Mouse (Mus musculus) forebrain, embryonic 12.5 days (tissue): ENCODE measurements around the gene Gm11563. TPM values are rescaled to one million over a fixed set of nuclear protein-coding genes. Genes with fewer than 3 reads are reported as not detected.
"Not testable (repeated sequence)": the region's sequence is repeated elsewhere in the genome, so short reads cannot be mapped to it uniquely, and the experiment has no call there.

Experiments used
- ATAC-seq: fragments of 200-750 bp; cut with Nextera tagmentation; 2 replicates; pipeline ENCODE4 v1.8.0; 2017; ENCODE audit warnings: moderate TSS enrichment; ENCODE audit not compliant: low FRiP score
- H3K27ac ChIP-seq: fragments of 300-500 bp; sonication (generic); 2 replicates; pipeline ENCODE4 v1.5.1; 2016; ENCODE audit warnings: mild to moderate bottlenecking
- H3K27me3 ChIP-seq: fragments of 300-500 bp; sonication (generic); 2 replicates; pipeline ENCODE4 v1.6.1; 2016; ENCODE audit warnings: mild to moderate bottlenecking
- H3K36me3 ChIP-seq: fragments of 300-500 bp; sonication (generic); replicated peaks from 2 replicates; pipeline ENCODE4 v1.6.1; 2016; ENCODE audit warnings: mild to moderate bottlenecking
- H3K4me1 ChIP-seq: fragments of 300-500 bp; sonication (generic); 2 replicates; pipeline ENCODE4 v1.6.1; 2016
- H3K4me2 ChIP-seq: fragments of 300-500 bp; sonication (generic); 2 replicates; pipeline ENCODE4 v1.6.1; 2016; ENCODE audit warnings: mild to moderate bottlenecking, moderate library complexity
- H3K4me3 ChIP-seq: fragments of 300-500 bp; sonication (generic); replicated peaks from 2 replicates; pipeline ENCODE4 v1.5.1; 2016; ENCODE audit warnings: mild to moderate bottlenecking
- H3K9ac ChIP-seq: fragments of 300-500 bp; sonication (generic); 2 replicates; pipeline ENCODE4 v1.6.1; 2016; ENCODE audit warnings: mild to moderate bottlenecking
- H3K9me3 ChIP-seq: fragments of 300-500 bp; sonication (generic); 2 replicates; pipeline ENCODE4 v1.6.1; 2016
- WGBS: fragments of 180-500 bp; shearing (Covaris S2); methylation state at CpG from one replicate; pipeline ENCODE4 v1.1.7; 2016; 5-methylcytosine and 5-hydroxymethylcytosine counted together
- polyA plus RNA-seq: library from polyadenylated mRNA; unstranded; fragments of >200 nt; fragmentation: Nextera tagmentation; extraction: Ambion mirVana; gene quantifications from 2 replicates; pipeline ENCODE4 v1.2.1, GENCODE M21; 2016

Gene Gm11563
- polyA plus RNA-seq: not detected in 2 replicates

GRCm38 (mm10) chr11:99658467-99659010 is at the start of gene Gm11563:
Gene Gm11563 (minus strand): TSS chr11:99658960.
- H3K4me3 ChIP-seq, H3K4me2 ChIP-seq, H3K27me3 ChIP-seq, H3K4me1 ChIP-seq, H3K9ac ChIP-seq, ATAC-seq, H3K36me3 ChIP-seq, H3K9me3 ChIP-seq, H3K27ac ChIP-seq: not testable (repeated sequence)
- 75% methylated on average over 10 of the region's 10 CpGs for WGBS

DNA sequence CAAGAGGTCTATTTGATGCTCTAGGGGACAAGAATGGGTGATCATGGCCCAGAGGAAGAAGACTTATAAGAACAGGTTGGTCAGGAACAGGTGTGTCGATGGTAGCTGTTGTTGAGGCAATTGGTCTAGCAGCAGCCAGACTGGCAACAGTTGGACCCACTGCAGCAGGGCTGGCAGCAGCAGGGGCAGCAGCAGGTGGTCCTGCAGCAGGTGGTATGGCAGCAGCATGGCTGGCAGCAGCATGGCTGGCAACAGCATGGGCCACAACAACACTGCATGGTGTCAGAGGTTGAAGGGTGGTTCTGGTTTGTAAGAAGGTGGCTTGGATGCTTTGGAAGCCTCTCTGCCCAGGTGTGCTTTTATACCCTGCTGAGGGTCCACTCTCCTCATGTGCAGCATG is 31.7 kb upstream of the Gm11563 start, which contains the start of gene Gm14190:
TSS of gene Gm14190 (minus strand) at position 278 of the 400 bp plus-strand sequence.
- Histone ChIP-seq H3K4me2 (no peak within 1 kb of the TSS), H3K36me3 (no peaks in the 10 kb centered on the region), H3K4me3 (no peak within 1 kb of the TSS), H3K9ac (no peak within 1 kb of the TSS), H3K4me1 (no peaks in the 10 kb centered on the region), H3K9me3 (no peaks in the 10 kb centered on the region), H3K27me3 (no peaks in the 10 kb centered on the region), H3K27ac (no peak within 1 kb of the TSS)
- WGBS: 86% methylated on average over 1 of the region's 1 CpGs
- no peak for ATAC-seq

DNA sequence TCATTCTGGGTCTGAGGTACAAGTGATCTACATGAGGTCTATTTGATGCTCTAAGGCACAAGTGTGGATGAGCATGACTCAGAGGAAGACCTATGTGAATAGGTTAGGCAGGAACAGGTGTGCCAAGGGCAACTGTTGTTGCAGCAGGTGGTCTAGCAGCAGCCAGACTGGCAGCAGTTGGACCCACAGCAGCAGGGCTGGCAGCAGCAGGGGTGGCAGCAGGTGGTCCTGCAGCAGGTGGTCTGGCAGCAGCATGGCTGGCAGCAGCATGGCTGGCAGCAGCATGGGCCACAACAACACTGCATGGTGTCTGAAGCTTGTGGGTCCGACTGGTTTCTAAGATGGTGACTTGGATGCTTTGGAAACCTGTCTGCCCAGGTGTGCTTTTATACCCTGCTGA is 26.5 kb upstream of the Gm11563 start:
- H3K4me1 ChIP-seq, ATAC-seq, H3K27me3 ChIP-seq, H3K4me3 ChIP-seq, H3K4me2 ChIP-seq, H3K36me3 ChIP-seq, H3K9me3 ChIP-seq, H3K9ac ChIP-seq, H3K27ac ChIP-seq: not testable (repeated sequence)
- WGBS: 72% methylated on average over 1 of the region's 1 CpGs

- no peak overlapping the region for H3K27ac ChIP-seq
- H3K9ac ChIP-seq: no peak overlapping the region
- WGBS: 85% methylated on average over 2 of the region's 2 CpGs
- H3K4me1 ChIP-seq: no peaks in the 10 kb centered on the region
- ATAC-seq: no peak
- no peak overlapping the region for H3K4me3 ChIP-seq
- no peak overlapping the region for H3K4me2 ChIP-seq
- H3K9me3 ChIP-seq: no peaks in the 10 kb centered on the region
- no peaks in the 10 kb centered on the region for H3K27me3 ChIP-seq
- H3K36me3 ChIP-seq: no peaks in the 10 kb centered on the region
These were observed 24.7 kb upstream of the Gm11563 start for GRCm38 (mm10) chr11:99683481-99683880.

DNA sequence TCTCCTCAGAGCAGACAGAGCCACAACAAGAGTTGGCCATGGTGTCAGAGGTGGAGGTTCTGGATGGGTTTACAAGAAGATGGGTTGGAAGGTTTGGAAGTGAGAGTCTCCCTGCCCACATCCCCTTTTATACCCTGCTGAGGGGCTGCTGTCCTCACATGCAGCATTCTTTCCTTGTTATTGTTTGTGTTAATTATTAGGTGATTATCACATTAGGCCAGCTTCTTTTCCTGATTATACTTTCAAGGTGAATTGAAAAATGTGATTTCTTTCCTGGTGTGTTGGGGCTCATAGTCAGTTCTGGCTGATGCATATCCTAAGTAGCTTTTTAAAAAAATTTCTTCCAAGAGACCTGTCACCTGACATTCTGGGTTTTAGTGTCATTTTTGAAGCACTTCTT is 7.1 kb upstream of the Gm11563 start, which contains the start of gene Krtap4-6:
TSS of gene Krtap4-6 (minus strand) at position 101 of the 400 bp plus-strand sequence.
- H3K4me3 ChIP-seq: no peak within 1 kb of the TSS
- H3K9ac ChIP-seq: no peak within 1 kb of the TSS
- no peaks in the 10 kb centered on the region for H3K4me1 ChIP-seq
- no peak within 1 kb of the TSS for H3K4me2 ChIP-seq
- no peaks in the 10 kb centered on the region for H3K9me3 ChIP-seq
- no peak for ATAC-seq
- 0 out of 2 replicates have a peak within 1 kb of the TSS, but pooled peaks have one; percentile 50 for H3K27ac ChIP-seq
- no peaks in the 10 kb centered on the region for H3K36me3 ChIP-seq
- no peaks in the 10 kb centered on the region for H3K27me3 ChIP-seq

- Histone ChIP-seq H3K27me3 (no peaks in the 10 kb centered on the region), H3K9me3 (no peaks in the 10 kb centered on the region), H3K36me3 (no peaks in the 10 kb centered on the region), H3K27ac (no peak overlapping the region), H3K9ac (no peak overlapping the region), H3K4me2 (no peak overlapping the region), H3K4me3 (no peak overlapping the region), H3K4me1 (no peaks in the 10 kb centered on the region)
- no peak for ATAC-seq
- WGBS: 87% methylated on average over 10 of the region's 10 CpGs
These were observed 4.0 kb upstream of the Gm11563 start for GRCm38 (mm10) chr11:99662802-99663201.

DNA sequence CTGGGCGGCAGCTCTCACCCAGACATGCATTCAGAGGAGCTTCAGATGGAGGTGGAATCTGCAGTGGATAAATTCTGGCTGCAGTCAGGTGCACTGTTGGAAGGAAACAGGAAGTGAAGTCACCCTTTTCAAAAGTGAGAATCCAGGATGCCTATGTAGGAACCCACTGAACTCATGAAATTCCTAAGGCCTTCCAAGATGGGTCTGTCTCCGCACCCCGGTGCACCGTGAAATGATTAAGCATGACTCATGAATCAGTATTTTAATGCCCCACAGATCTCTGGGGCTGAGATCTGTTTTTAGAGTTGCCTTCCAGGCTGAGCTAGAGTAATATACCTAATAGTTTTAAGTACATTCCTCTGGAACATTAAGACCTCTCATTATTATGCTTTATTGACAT is 496 bp upstream of the Gm11563 start:
- no peaks in the 10 kb centered on the region for H3K4me1 ChIP-seq
- no peaks in the 10 kb centered on the region for H3K9me3 ChIP-seq
- no peaks in the 10 kb centered on the region for H3K27me3 ChIP-seq
- no peak overlapping the region for H3K4me2 ChIP-seq
- WGBS: 90% methylated on average over 4 of the region's 4 CpGs
- H3K9ac ChIP-seq: no peak overlapping the region
- no peaks in the 10 kb centered on the region for H3K36me3 ChIP-seq
- no peak overlapping the region for H3K4me3 ChIP-seq
- no peak overlapping the region for H3K27ac ChIP-seq
- ATAC-seq: no peak

DNA sequence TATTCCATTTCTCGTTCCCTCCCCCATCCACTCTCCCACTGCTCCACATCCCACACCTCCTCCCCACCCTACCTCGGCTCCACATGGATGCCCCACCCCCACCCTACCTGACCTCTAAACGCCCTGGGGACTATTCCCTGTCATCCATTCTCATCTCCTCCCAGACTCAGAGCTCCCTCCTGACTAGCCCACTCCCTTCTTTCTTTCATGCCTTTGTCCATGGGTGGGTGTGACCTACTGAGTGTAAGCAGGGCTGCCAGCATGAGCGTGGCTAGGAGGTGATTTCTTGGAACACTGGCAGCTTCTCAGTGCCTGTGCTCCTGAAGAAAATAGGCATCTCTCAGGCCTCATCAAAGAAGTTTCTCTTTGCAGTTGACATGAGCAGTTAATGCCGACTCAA is 1.7 kb downstream of the Gm11563 start:
- Histone ChIP-seq H3K9me3 (no peaks in the 10 kb centered on the region), H3K4me2 (no peak overlapping the region), H3K9ac (no peak overlapping the region), H3K36me3 (no peaks in the 10 kb centered on the region), H3K27ac (no peak overlapping the region), H3K4me3 (no peak overlapping the region), H3K27me3 (no peaks in the 10 kb centered on the region), H3K4me1 (no peaks in the 10 kb centered on the region)
- WGBS: 56% methylated on average over 5 of the region's 5 CpGs
- ATAC-seq: no peak

DNA sequence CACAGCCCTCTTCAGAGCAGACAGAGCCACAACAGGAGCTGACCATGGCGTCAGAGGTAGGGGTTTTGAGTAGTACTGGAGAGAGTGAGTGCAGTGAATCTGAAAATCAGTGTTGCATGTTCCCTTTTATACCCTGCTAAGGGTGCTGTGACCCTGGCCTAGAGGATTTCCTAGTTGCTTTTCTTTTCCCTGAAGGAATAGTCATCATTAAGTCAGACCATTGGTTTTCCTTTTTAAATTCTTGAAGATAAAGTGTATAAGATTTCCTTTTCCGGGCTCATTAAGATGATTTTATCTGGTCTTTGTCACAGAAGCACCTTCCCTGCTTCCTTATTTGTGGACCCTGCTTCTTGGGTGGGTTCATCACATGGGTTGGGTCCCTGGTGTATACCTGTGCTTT is 8.6 kb downstream of the Gm11563 start, which contains the start of gene Gm11555:
TSS of gene Gm11555 (minus strand) at position 101 of the 400 bp plus-strand sequence.
- H3K4me2 ChIP-seq: no peak within 1 kb of the TSS
- ATAC-seq: no peak
- H3K9me3 ChIP-seq: no peaks in the 10 kb centered on the region
- H3K27ac ChIP-seq: no peak within 1 kb of the TSS
- no peaks in the 10 kb centered on the region for H3K36me3 ChIP-seq
- H3K9ac ChIP-seq: no peak within 1 kb of the TSS
- H3K4me3 ChIP-seq: no peak within 1 kb of the TSS
- WGBS: 81% methylated on average over 2 of the region's 2 CpGs
- H3K27me3 ChIP-seq: no peaks in the 10 kb centered on the region
- no peaks in the 10 kb centered on the region for H3K4me1 ChIP-seq

DNA sequence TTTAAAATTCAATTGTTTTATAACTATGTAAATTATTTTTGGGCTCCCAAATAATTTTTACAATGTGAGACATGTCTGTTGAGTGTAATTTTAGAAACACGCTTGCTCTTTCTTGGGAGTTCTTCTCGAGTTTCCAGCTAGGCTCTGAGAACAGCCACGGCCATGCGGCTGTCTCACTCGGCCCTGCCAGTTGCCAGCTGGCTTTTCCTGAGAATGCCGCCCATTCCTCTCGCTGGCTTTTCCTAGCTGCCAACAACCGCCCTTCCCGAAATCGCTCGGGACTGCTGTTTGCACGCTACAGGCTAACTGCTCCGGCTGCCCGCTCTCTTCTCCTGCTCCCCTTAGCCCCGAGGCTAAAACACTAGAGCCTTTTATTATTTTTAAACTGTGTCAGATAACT is 12.3 kb downstream of the Gm11563 start:
- H3K4me3 ChIP-seq: no peak overlapping the region
- H3K4me1 ChIP-seq: no peaks in the 10 kb centered on the region
- H3K36me3 ChIP-seq: no peaks in the 10 kb centered on the region
- H3K27ac ChIP-seq: no peak overlapping the region
- no peak overlapping the region for H3K9ac ChIP-seq
- 88% methylated on average over 15 of the region's 15 CpGs for WGBS
- no peak overlapping the region for H3K4me2 ChIP-seq
- H3K9me3 ChIP-seq: no peaks in the 10 kb centered on the region
- H3K27me3 ChIP-seq: no peaks in the 10 kb centered on the region
- no peak for ATAC-seq

- Histone ChIP-seq H3K4me2 (no peak overlapping the region), H3K36me3 (no peaks in the 10 kb centered on the region), H3K27ac (no peak overlapping the region), H3K4me3 (no peak overlapping the region), H3K27me3 (no peaks in the 10 kb centered on the region), H3K9ac (no peak overlapping the region), H3K4me1 (no peaks in the 10 kb centered on the region), H3K9me3 (no peaks in the 10 kb centered on the region)
- 74% methylated on average over 3 of the region's 3 CpGs for WGBS
- no peak for ATAC-seq
These were observed 14.4 kb downstream of the Gm11563 start for GRCm38 (mm10) chr11:99644351-99644750.

DNA sequence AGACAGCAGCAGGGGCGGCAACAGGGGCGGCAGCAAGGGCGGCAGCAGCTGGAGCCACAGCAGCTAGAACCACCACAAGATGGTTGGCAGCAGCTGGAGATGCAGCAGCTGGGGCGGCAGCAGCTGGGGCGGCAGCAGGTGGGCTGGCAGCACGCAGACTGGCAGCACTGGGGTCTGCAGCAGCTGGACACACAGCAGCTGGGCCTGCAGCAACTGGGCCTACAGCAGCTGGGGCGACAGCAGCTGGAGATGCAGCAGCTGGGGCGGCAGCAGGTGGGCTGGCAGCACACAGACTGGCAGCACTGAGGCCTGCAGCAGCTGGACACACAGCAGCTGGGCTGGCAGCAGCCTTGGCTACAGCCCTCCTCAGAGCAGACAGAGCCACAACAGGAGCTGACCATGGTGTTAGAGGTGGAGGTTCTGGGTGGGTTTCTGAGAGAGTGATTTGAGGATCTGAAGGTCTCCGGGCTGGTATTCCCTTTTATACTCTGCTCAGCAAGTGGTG is 15.1 kb downstream of the Gm11563 start, which contains the start of gene Krtap4-7:
TSS of gene Krtap4-7 (minus strand) at position 455 of the 505 bp plus-strand sequence.
- not testable (repeated sequence) for H3K36me3 ChIP-seq, H3K9ac ChIP-seq, H3K4me1 ChIP-seq, H3K4me2 ChIP-seq, H3K4me3 ChIP-seq, ATAC-seq, H3K9me3 ChIP-seq, H3K27me3 ChIP-seq
- 89% methylated on average over 9 of the region's 9 CpGs for WGBS
- H3K27ac ChIP-seq: 0 out of 2 replicates have a peak within 1 kb of the TSS, but pooled peaks have one; percentile 36

GRCm38 (mm10) chr11:99640926-99641325 is 17.8 kb downstream of the Gm11563 start:
- H3K4me2 ChIP-seq: no peak overlapping the region
- 61% methylated on average over 1 of the region's 1 CpGs for WGBS
- H3K27me3 ChIP-seq: no peaks in the 10 kb centered on the region
- no peak overlapping the region for H3K27ac ChIP-seq
- H3K4me1 ChIP-seq: no peaks in the 10 kb centered on the region
- ATAC-seq: no peak
- no peak overlapping the region for H3K4me3 ChIP-seq
- no peak overlapping the region for H3K9ac ChIP-seq
- no peaks in the 10 kb centered on the region for H3K9me3 ChIP-seq
- H3K36me3 ChIP-seq: no peaks in the 10 kb centered on the region
